Mouse (Mus musculus): ENCODE data around the gene Pgs1. TPM values are rescaled to one million over a fixed set of nuclear protein-coding genes. Genes with fewer than 3 reads are reported as not detected.

Gene Pgs1
- polyA plus RNA-seq, 1 experiment from 2014 or later: 47.1 TPM

DNA sequence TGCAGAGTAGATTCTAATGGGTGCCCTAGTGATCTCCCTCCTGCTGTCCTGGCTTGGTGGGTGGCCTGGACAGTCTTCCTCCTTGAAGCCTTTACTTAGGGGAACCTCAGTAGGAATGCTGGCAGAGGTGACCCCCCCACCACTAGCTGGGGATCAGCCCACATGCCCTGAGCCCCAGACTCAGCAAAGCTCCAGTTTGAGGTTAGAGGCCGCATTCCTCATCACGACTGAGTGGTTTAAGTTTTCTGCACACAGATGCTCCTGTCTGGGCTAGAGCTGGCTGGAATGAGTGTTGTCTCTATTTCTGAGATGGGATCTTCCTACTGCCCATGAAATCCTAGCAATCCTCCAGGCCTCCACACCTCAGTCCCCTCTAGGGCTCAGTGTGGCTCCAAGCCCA lies 38.0 kb downstream of the Pgs1 start:
- no peak overlapping the region for H3K4me3 ChIP-seq
- H3K4me1 ChIP-seq: no peaks in the 10 kb centered on the region

DNA sequence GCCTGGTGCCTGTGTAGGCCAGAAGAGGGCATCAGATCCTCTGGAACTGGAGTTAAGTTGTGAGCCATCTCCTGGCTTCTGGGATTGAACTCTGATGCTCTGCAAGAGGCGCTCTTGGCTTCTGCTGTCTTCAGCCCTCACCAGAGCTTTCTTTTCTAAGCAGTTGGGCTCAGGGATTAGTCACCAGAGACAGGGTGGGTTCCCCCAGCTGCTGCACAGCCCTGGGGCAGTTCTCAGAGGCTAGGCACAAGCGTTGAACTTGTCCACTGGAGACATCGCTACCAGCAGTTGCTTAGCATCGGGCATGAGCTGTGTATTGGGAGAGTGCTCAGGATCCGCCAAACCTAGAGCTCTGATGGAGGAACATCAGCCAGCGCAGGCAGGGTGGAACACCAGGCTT lies 43.1 kb downstream of the Pgs1 start:
- DNase-seq (ENCODE audit: low spot score): no peak
- Histone ChIP-seq H3K9me3 (replicated peaks) (no peaks in the 10 kb centered on the region), H3K4me3 (no peak overlapping the region), H3K27me3 (ENCODE audit: low read depth, poor library complexity, severe bottlenecking) (no peaks in the 10 kb centered on the region), H3K27ac (no peak overlapping the region), H3K4me1 (peaks cover 3% of the 10 kb centered on the region; the same call in 1 of the 2 replicates), H3K36me3 (peaks cover 53% of the 10 kb centered on the region)
- WGBS: 91% methylated on average over 6 of the region's 6 CpGs

More for the DNA sequence above, 38.0 kb downstream of the Pgs1 start:
- no peaks in the 10 kb centered on the region for H3K27me3 ChIP-seq (ENCODE audit: low read depth, poor library complexity, severe bottlenecking)
- 82% methylated on average over 2 of the region's 2 CpGs for WGBS
- H3K9me3 ChIP-seq (replicated peaks): no peaks in the 10 kb centered on the region
- peaks cover 81% of the 10 kb centered on the region for H3K36me3 ChIP-seq
- DNase-seq (ENCODE audit: low spot score): no peak
- no peak overlapping the region for H3K27ac ChIP-seq

DNA sequence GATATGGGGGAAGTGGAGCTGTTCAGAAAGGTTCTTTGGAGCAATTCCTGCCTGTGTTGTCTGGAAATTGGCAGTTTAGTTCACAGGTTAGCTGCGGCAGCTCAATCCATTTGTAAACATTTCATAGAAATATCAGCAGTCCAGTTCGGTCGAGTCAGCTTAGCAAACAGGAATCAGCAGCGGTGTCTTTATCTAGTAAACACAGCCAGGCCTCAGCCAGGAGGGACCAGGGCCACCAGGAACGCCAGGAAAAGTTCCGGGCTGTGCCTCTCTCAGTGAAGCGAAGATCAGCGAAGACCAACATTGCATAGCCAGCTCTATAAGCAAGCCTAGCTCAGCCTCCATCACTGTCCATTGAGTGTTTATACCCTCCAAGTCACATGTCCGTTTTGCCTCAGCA lies 45.0 kb downstream of the Pgs1 start:
- no peak for DNase-seq (ENCODE audit: low spot score)
- Histone ChIP-seq H3K9me3 (replicated peaks) (no peaks in the 10 kb centered on the region), H3K27ac (no peak overlapping the region), H3K36me3 (peaks cover 33% of the 10 kb centered on the region), H3K27me3 (ENCODE audit: low read depth, poor library complexity, severe bottlenecking) (no peaks in the 10 kb centered on the region), H3K4me3 (no peak overlapping the region), H3K4me1 (peaks cover 17% of the 10 kb centered on the region)
- 96% methylated on average over 9 of the region's 9 CpGs for WGBS

DNA sequence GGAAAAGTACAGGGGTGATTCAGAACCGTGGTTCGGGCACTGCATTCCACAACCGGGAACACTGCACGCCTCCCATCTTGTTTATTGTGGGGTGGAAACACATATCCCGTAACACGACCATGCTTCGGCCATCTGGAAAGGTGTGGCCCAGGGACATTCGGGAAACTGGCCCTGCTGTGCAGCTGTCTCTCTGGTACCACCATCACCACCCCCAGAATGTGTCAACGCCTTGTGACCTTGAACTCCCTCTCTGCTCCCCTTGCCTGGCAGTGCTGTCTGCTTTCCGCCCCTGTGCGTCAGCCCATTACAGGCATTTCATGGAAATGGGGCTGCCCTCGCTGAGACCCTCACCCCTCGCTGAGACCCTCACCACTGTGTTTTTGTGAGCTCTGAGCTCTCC lies 48.3 kb downstream of the Pgs1 start:
- no peak for DNase-seq (ENCODE audit: low spot score)
- Histone ChIP-seq H3K9me3 (replicated peaks) (no peaks in the 10 kb centered on the region), H3K4me1 (peaks cover 19% of the 10 kb centered on the region), H3K27me3 (ENCODE audit: low read depth, poor library complexity, severe bottlenecking) (no peaks in the 10 kb centered on the region), H3K36me3 (peaks cover 21% of the 10 kb centered on the region), H3K27ac (0 out of 2 replicates have a peak overlapping the region, but pooled peaks have one; percentile 21), H3K4me3 (no peak overlapping the region)
- WGBS: 81% methylated on average over 13 of the region's 13 CpGs

DNA sequence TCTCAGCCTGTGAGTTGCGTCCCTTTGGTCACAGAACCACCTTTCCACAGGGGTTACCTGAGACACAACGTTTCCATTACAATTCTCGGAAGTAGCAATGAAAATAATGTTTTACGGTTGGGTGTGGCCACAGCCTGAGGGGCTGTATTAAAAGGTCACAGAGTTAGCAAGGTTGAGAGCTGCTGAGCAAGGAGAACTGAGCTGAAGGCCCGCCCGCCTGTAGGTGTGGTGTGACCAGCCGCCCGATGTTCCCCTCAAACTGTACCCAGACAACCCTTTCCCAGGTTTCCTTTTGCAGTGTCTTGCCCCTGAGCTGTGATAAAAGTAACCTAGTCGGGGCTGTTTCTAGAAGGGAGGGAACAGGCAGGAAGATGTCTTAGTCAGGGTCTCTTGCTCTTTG lies 49.0 kb downstream of the Pgs1 start:
- H3K27ac ChIP-seq: no peak overlapping the region
- H3K9me3 ChIP-seq (replicated peaks): no peaks in the 10 kb centered on the region
- DNase-seq (ENCODE audit: low spot score): no peak
- H3K27me3 ChIP-seq (ENCODE audit: low read depth, poor library complexity, severe bottlenecking): no peaks in the 10 kb centered on the region
- H3K36me3 ChIP-seq: peaks cover 21% of the 10 kb centered on the region
- H3K4me3 ChIP-seq: no peak overlapping the region
- peaks cover 19% of the 10 kb centered on the region for H3K4me1 ChIP-seq
- WGBS: 71% methylated on average over 9 of the region's 9 CpGs

DNA sequence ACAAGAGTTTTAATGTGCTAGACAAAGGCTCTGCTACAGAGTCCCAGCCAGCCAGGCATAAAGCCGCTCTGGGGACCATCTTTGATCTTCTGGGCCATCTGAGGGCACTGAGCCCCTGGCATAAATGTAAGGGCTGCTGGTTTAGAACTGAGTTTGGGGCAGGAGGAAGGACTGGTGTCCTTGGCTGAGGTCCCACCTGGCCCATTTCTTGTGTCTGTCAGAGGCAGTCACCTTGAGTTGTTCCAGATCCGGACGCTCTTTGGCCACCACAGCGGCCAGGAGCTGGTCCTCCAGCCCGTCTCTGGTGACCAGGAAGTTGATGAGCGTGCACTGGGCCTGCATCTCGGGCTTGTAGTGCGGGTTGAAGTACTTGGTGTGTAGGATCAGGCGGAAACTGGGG lies 56.7 kb downstream of the Pgs1 start:
- no peak for DNase-seq (ENCODE audit: low spot score)
- Histone ChIP-seq H3K27me3 (ENCODE audit: low read depth, poor library complexity, severe bottlenecking) (no peaks in the 10 kb centered on the region), H3K4me3 (no peak overlapping the region), H3K36me3 (no peaks in the 10 kb centered on the region), H3K4me1 (peaks cover 19% of the 10 kb centered on the region; the same call in 1 of the 2 replicates), H3K27ac (peak overlapping the region; percentile 58), H3K9me3 (replicated peaks) (no peaks in the 10 kb centered on the region)
- WGBS: 90% methylated on average over 9 of the region's 9 CpGs

DNA sequence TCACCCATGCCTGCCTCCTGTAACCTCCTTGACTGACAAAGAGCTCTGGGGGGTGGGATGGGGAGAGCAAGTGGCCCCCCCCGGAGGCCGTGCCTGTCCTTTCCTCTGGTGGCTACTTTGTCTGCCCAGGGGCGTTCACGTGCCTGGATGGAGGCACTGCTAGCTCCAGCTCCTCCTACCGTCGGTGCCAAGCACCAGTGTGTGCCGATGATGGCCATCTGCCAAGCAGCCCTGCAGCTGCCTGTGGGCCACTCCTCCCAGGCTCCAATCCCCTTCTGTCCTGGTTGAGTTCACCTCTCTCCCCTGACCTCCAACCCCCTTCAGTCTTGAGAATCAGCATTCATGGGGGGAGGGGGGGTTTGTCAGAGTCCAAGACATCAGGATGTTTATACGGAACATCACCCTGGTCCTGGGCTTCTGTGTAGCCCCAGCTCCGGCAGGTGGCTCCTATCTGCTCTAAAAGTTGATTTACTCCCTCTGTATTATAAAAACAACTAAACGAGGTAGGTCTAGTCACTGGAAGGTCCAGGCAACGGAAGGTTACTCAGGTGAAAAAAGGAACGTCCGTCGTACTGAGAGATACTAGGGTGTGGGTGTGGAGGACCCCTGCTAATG lies 57.3 kb downstream of the Pgs1 start:
- Histone ChIP-seq H3K9me3 (replicated peaks) (no peaks in the 10 kb centered on the region), H3K4me3 (no peak overlapping the region), H3K27me3 (ENCODE audit: low read depth, poor library complexity, severe bottlenecking) (no peaks in the 10 kb centered on the region), H3K36me3 (no peaks in the 10 kb centered on the region), H3K4me1 (peaks cover 19% of the 10 kb centered on the region; the same call in 1 of the 2 replicates), H3K27ac (peak overlapping the region; percentile 58)
- WGBS: 67% methylated on average over 14 of the region's 14 CpGs
- no peak for DNase-seq (ENCODE audit: low spot score)

DNA sequence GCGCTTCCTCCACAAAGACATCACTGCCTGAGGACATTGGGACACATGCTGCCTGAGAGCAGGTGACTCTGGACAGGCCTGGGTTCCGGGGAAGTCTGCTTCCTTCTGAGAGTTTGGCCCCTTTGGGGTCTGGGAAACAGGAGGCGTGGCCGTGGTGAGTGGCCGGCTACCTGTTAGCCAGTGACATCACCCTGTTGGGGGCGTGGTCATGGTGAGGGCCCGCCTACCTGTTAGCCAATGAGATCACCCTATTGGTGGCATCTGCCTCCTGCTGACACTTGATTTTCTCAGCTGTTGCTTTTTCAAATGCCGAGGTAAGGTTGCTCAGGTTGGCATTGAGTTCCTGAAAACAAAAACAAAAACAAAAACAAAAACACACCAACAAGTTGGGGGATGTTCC lies 63.5 kb downstream of the Pgs1 start:
- no peak overlapping the region for H3K4me3 ChIP-seq
- peak; percentile 43 for DNase-seq (ENCODE audit: low spot score)
- no peaks in the 10 kb centered on the region for H3K36me3 ChIP-seq
- H3K27ac ChIP-seq: no peak overlapping the region
- H3K27me3 ChIP-seq (ENCODE audit: low read depth, poor library complexity, severe bottlenecking): no peaks in the 10 kb centered on the region
- H3K9me3 ChIP-seq (replicated peaks): no peaks in the 10 kb centered on the region
- H3K4me1 ChIP-seq: peaks cover 23% of the 10 kb centered on the region
- 27% methylated on average over 8 of the region's 8 CpGs for WGBS

DNA sequence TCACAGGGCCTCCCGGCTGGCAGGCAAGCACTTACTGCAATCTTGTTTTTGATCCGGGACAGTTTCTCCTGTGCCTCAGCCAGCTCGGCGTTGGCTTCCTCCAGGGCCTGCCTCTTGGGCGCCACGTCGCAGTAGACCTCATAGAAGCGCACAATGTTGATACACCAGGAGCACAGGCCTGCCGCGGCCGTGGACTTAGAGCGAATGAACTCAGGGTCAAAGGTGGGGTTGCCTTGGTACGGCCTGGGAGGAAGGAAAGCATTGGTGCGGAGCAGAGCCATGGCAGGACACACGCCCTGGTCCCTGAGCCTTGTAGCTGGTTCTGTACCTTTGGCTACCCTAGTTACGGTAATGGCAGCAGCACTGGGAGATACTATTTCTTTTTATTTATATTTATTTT lies 64.1 kb downstream of the Pgs1 start:
- H3K4me3 ChIP-seq: no peak overlapping the region
- 82% methylated on average over 16 of the region's 16 CpGs for WGBS
- H3K27ac ChIP-seq: no peak overlapping the region

DNA sequence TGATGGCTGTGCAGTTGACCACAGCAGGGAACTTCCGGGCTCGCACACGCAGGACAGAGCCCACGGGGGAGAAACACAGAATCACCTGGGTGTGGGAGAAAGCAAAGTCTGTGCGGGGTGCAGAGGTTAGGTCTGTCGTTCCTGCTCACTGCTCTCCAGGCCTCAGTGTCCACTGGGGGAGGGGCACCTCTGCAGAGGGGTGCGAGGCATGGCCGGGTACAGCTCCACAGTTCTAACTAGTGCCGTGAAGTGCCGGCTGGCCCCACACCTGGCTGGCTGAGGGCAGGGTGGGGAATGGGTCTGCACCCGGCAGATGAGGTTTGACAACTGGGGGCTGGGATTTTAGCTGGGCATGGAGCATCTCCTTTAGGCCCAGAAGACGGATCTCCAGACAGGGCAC lies 72.3 kb downstream of the Pgs1 start:
- 76% methylated on average over 12 of the region's 12 CpGs for WGBS
- Histone ChIP-seq H3K27me3 (ENCODE audit: low read depth, poor library complexity, severe bottlenecking) (peaks cover 6% of the 10 kb centered on the region; the same call in 1 of the 2 replicates), H3K4me3 (no peak overlapping the region), H3K27ac (0 out of 2 replicates have a peak overlapping the region, but pooled peaks have one; percentile 5), H3K36me3 (no peaks in the 10 kb centered on the region), H3K4me1 (peaks cover 32% of the 10 kb centered on the region), H3K9me3 (replicated peaks) (no peaks in the 10 kb centered on the region)
- no peak for DNase-seq (ENCODE audit: low spot score)

More for the DNA sequence above, 64.1 kb downstream of the Pgs1 start:
- H3K9me3 ChIP-seq (replicated peaks): no peaks in the 10 kb centered on the region
- no peaks in the 10 kb centered on the region for H3K27me3 ChIP-seq (ENCODE audit: low read depth, poor library complexity, severe bottlenecking)
- DNase-seq (ENCODE audit: low spot score): no peak
- H3K4me1 ChIP-seq: peaks cover 20% of the 10 kb centered on the region
- no peaks in the 10 kb centered on the region for H3K36me3 ChIP-seq

DNA sequence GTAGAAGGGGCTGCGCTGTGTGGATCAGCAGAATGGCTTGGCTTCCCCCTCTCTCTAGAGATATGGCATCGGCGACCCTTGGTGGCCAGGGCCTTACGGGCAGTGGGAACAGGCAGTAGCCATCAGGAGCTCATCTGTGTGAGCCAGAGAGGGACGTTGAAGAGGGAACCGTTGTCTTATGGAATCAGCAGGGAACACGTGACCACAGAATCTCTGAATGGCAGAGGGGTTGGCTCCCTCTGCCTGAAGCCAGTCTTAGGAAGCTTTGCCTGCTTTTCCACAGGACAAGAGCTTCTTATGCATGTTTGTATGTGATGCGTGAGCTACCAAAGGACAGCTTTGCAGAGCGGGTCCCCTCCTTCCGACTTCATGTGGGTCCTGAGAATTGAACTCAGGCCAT lies 72.8 kb downstream of the Pgs1 start:
- peaks cover 37% of the 10 kb centered on the region for H3K4me1 ChIP-seq
- no peak for DNase-seq (ENCODE audit: low spot score)
- 0 out of 2 replicates have a peak overlapping the region, but pooled peaks have one; percentile 5 for H3K27ac ChIP-seq
- no peaks in the 10 kb centered on the region for H3K9me3 ChIP-seq (replicated peaks)
- 70% methylated on average over 10 of the region's 10 CpGs for WGBS
- no peaks in the 10 kb centered on the region for H3K36me3 ChIP-seq
- H3K27me3 ChIP-seq (ENCODE audit: low read depth, poor library complexity, severe bottlenecking): peaks cover 6% of the 10 kb centered on the region; the same call in 1 of the 2 replicates
- no peak overlapping the region for H3K4me3 ChIP-seq

DNA sequence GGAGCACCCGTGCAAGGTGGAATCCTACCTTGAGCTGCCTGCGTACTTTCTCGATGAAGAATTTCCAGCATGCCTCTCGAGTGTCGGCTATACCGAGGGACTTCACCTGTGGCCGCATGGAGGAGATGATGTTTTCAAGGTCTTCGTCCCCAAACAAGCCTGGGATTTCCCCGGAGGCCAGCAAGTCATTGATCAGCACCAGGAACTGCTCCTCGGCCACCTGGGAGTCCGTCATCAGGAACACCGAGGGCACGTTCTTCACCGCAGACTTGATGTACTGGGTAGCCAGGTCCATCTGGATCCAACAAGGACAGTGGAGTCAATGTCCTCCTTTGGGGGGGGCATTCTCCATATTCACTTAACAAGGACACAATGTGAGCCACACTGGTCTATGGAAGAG lies 73.9 kb downstream of the Pgs1 start:
- WGBS: 85% methylated on average over 14 of the region's 14 CpGs

DNA sequence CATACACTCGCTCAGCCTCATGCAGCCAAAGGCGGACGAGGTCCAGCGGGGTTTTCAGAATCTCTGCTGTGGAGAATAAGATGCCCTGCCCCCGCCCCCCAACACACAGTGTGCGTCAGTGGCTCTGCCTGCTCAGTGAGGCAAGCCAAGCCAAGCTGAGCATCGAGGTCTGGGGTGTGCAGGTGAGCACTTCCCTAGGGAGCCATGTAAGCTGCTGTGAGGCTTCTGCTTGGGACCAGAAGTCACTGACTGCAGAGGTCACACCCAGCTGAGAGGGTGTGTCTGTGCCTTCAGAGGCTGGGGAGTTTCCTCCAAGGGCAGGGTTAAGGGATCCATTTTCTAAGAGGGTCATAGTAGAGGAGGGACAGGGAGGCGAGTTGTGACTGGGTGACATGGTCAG lies 81.5 kb downstream of the Pgs1 start:
- 83% methylated on average over 8 of the region's 8 CpGs for WGBS
- DNase-seq (ENCODE audit: low spot score): no peak
- H3K4me3 ChIP-seq: no peak overlapping the region
- H3K36me3 ChIP-seq: no peaks in the 10 kb centered on the region
- peaks cover 45% of the 10 kb centered on the region for H3K4me1 ChIP-seq
- H3K27me3 ChIP-seq (ENCODE audit: low read depth, poor library complexity, severe bottlenecking): no peaks in the 10 kb centered on the region
- H3K27ac ChIP-seq: no peak overlapping the region
- H3K9me3 ChIP-seq (replicated peaks): no peaks in the 10 kb centered on the region

More for the DNA sequence above, 73.9 kb downstream of the Pgs1 start:
- H3K9me3 ChIP-seq (replicated peaks): no peaks in the 10 kb centered on the region
- H3K36me3 ChIP-seq: no peaks in the 10 kb centered on the region
- no peak overlapping the region for H3K27ac ChIP-seq
- H3K4me3 ChIP-seq: no peak overlapping the region
- H3K4me1 ChIP-seq: peaks cover 45% of the 10 kb centered on the region
- peaks cover 6% of the 10 kb centered on the region; the same call in 1 of the 2 replicates for H3K27me3 ChIP-seq (ENCODE audit: low read depth, poor library complexity, severe bottlenecking)
- no peak for DNase-seq (ENCODE audit: low spot score)
